Mouse (Mus musculus) large intestine, adult 2 months (tissue): Measurements from ENCODE around the gene Cyp1a2. TPM values are rescaled to one million over a fixed set of nuclear protein-coding genes. Genes with fewer than 3 reads are reported as not detected.
A peak's percentile ranks its signal among the peaks of the same experiment; 100 is the strongest.

ENCODE experiments used
- DNase-seq: peaks from one replicate; pipeline ENCODE4 v3.0.0-alpha.2; 2012; ENCODE audit warnings: low read depth, low spot score
- WGBS: fragments of 180-500 bp; shearing (Covaris S2); methylation state at CpG from one replicate; pipeline ENCODE4 v1.1.7; 2018; 5-methylcytosine and 5-hydroxymethylcytosine counted together
- polyA plus RNA-seq: library from polyadenylated mRNA; depleted of rRNA; stranded (reverse); fragments of >200 nt; gene quantifications from 2 replicates; pipeline ENCODE4 v1.2.3, GENCODE M21; 2012

Gene Cyp1a2
- polyA plus RNA-seq, 1 experiment: not detected

DNA sequence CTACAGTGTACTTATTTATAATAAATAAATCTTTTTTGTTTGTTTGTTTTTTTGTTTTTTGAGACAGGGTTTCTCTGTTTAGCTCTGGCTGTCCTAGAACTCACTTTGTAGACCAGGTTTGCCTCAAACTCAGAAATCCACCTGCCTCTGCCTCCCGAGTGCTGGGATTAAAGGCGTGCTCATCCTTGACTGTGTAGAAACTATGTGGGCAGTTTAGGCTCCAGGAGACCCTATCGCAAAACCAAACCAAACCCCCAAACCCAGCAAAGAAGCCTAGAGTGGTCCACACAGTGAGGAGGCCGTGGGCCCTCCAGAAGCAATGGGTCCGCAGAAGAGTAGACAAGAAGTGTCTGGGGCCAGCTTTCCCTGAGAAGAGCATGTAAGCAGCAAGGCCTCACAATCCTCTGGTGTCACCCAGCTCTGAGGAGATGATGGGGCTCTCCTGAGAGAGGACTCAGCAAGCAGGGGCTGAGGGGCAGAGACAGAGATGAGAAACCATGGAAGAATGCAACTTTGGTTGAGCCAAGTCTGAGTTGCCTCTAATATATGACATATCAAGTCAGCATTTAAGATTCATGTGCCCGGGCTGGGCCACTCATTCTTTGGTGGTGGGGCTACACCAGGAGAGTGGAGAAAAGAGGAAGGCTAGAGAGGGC lies 33.2 kb downstream of the Cyp1a2 start:
- DNase-seq: no peak
- 91% methylated on average over 6 of the region's 6 CpGs for WGBS

DNA sequence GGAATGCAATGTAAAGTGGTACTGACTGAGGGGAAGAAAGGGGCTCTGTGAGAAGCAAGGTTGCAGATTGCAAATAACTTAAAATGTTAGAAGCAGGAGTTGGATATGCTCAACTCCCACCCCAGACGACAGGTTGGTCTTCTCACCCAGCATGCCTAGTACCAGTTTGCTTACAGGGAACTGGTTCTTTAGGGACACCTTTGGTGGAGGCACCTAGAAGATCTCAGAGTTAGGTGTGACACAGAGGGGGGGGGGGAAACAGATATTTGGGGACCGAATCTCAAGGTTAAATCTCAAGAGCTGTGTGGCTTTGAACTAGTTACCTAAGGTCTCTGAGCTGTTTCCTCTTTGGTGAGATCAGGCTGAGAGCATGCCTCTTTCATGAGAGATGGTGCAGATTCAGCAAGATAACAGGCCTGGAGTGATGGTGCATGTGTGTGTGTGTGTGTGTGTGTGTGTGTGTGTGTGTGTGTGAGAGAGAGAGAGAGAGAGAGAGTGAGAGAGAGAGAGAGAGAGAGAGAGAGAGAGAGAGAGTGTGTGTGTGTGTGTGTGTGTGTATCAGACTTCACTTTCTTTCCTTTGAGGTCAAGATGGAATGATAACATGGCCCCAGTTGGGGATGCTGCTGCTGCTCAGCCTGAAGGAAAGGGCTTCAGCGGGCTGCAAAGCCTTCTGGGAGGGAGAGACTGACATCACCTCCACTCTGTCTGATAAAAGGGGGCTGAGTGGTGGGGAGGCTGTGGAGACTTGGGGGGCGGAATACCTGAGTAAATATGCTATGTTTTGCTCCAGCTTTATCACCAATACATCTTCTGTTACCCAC lies 36.0 kb downstream of the Cyp1a2 start:
- no peak for DNase-seq
- WGBS: 27% methylated on average over 4 of the region's 4 CpGs

DNA sequence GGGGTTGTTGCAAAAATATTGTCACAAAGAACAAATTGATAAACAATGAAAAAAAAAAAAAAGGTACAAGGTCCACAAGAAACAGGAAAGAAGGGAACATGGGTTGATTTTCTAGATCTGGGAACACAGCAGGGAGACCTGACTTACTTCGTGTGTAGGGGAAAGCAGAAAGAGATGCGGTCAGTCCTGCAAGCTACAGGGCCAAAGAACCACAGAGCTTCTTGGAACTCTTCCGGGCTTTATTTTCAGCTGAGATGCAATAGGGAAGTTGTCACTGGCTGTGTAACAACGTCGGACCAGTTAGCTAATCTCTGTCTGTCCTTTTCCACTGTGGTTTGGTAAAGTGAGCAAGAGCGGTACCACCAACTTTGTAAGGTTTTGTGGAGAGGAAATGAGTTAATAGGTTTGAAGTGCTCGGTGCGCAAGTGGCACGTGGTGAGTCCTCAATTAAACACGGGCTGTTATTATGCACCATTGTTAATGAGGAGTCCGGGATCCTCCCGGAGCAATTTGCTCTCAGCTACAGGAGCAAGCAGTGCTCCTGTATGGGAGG lies 36.9 kb downstream of the Cyp1a2 start:
- DNase-seq: no peak
- WGBS: 16% methylated on average over 12 of the region's 12 CpGs

DNA sequence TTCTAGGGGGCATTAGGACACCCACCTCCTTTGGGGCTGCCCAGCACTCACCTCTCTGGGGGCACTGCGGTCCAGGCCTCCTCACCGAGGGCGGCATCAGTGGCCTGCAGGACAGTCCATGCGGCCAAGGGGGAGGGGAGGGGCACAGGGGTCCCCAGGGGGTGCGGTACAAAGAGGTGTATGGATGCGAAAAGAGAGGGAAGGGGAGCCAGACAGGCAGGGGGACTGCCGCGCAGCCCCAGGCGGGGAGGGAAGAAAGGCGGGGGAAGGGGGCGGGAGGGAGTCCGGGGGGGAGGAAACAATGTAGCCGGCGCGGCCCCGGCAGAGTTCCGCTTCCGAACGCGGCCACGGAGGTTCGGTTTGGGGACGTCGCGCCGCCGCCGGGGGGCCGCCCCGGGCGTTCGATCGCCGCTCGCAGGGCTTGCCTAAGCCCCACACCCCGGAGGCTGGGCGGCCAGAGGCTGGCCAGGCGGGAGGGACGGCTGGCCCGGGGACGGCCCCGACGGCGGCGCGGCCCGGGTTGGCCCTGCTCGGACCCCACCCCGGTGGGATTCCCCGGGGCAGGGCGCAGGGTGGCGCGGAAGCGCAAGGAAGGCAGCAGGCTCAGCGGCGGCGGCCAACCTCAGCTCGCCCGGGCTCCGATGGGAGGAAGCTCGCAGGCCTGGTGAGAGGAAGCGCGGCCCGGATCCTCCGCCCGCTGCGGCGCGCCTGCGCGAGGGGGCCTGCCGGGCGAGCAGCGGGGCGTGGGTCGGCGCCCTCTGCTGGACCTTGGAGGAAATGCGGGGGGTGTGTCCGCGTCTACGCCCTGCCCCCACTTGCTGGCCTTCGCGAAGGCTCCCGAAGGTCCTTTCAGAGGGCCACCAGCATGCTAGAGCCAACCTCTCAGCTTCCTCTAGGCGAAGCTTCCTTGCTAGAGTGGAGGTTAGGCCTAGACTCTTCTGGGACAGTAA lies 38.3 kb downstream of the Cyp1a2 start:
- DNase-seq: no peak
- under 1% methylated on average over 84 of the region's 85 CpGs for WGBS

DNA sequence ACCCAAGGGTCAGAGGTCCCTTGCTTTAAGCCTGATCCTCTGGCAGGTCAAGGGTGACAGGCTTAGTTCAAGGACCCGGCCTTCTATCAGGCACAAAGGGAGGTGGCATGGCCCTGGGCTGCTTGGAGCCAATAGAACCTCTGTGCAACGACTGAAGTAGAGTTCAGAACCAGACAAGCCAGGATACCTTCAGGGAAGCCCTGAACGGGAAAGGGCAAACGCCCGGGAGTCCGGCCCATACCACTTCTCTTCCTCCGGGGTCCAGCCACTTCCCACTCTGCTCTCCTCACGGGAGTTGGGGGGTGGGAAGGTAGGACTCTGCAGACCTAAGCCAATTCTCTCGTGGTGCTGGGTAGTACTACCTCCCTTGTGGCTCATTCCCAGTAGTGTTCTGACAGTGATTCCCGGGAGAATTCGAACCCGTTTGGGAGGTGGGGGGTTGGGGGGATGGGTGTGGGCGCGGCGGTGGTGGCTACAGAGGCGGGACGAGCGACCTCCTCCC lies 39.0 kb downstream of the Cyp1a2 start:
- WGBS: 1% methylated on average over 18 of the region's 18 CpGs
- no peak for DNase-seq

DNA sequence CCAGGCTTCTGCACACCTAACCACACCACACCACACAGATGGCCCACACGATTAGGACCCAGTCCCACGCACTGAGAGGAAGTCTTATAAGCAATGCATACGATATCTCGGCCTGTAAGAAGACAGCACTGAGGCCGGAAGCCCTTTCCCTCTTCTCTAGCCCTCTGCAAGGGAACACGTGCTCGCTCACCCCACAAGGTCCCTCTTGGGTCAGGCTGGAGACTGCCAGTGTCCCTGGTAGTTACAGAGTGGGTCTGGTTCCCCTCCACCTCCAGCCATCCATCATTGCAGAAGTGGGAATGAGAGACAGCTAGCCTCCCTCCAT lies 39.7 kb downstream of the Cyp1a2 start:
- no peak for DNase-seq

DNA sequence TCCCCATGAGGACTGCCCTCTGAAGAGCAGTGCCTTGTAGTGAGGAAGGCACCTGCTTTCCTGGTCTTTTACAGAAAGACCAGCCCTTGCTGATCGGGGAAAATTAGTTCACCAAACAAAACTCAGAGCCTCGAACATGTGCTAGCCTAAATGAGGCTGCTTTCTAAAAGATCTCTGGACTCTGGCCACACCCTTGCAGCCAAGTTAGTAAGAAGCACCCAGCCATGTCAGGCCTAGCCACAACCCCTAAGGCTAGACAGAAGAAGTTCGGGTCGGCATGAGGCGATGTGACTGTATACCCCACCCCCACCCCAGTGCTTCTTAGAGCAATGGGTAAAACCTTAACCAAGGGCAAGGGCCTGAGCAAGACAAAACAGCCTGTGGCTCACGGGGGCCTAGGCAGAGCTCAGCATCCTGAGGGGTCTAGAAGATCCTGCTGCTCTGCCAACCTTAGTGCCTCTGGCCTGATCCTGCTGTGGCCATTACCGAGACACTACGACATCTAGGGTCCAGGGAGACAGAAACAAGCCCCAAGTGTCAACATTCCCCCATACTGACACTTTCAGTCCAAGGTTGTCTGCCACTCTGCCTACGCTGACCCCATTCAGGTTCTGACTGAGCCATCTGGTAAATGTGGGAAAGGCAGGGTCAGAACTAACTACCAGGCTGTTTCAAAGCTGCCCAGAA lies 40.2 kb downstream of the Cyp1a2 start:
- 19% methylated on average over 9 of the region's 9 CpGs for WGBS

More for the DNA sequence above, 39.7 kb downstream of the Cyp1a2 start:
- 18% methylated on average over 7 of the region's 7 CpGs for WGBS

DNA sequence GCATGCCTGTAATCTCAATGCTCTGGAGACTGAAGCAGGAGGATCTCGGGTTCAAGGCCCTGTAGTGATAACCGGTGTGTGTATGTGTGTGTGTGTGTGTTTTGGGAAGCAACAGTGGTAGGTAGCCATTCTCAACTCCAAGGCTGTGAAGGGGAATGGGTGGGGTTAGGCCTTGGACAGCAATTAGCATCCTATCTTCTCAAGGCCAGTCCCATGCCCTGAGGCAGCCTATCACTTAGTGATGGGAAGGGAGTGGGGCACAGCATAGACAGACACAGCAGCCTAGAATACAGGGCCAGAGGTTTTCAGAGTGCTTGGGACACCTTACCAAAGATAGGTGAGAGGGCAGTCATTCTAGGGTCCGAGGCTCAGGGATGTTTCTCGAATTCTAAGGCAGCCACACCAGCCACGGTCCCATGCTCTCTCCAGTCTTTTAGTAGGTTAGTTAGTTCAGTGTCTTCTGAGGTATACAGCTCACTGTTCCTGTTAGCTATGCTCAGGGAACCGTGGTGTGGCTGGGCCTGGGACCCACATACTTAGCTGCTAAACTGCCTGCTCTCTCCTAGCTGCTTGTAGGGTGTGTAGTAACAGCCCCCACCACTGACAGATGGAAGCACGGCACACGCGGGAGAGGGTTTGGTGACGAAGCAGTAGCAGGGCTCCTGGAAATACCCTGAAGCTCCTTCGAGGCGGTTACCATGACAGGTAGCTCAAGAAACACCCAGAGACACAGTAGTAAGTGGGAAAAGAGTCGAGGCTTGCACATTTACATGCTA lies 41.5 kb downstream of the Cyp1a2 start:
- WGBS: 71% methylated on average over 13 of the region's 13 CpGs
- no peak for DNase-seq

More for the DNA sequence above, 40.2 kb downstream of the Cyp1a2 start:
- no peak for DNase-seq

DNA sequence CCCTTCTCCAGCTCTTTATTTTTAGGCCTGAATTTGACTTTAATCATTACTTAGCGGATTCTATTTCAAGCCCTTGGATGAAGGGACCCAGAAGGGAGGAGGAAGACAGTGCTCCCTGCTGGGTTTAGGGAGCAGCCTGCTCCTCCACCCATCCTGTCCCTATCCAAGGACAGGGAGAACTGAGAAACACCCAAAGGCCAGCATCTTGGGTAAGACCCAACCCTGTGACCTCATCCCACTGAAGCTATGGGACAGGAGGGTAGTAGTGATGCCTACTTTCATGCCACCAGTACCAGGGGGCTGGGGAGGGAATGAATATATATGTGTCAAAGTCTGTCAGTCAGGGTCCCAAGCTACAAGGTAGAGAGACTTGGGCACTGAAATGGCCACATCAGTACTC lies 42.5 kb downstream of the Cyp1a2 start:
- DNase-seq: no peak

DNA sequence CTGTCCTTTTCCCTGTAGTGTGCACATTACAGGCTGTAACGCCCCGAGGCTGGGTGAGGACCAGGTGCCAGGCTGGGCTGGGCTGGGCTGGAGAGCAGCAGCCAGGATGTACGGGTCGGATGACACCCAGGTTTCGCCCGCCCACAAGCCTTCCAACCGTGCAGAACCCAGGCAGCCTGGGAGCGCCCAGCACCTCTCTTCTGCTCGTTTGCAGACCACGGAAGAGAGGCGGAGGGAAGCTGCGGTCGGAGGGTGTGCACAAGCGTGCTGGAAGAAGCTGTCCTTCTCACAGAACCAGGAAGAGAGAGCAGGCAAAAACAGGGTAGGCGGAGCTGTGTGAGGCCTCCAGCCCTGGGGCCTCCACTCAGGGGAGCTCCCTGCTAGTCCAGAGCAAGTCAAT lies 43.1 kb downstream of the Cyp1a2 start:
- no peak for DNase-seq
- 2% methylated on average over 15 of the region's 15 CpGs for WGBS

More for the DNA sequence above, 42.5 kb downstream of the Cyp1a2 start:
- 67% methylated on average over 1 of the region's 1 CpGs for whole genome bisulfite sequencing

DNA sequence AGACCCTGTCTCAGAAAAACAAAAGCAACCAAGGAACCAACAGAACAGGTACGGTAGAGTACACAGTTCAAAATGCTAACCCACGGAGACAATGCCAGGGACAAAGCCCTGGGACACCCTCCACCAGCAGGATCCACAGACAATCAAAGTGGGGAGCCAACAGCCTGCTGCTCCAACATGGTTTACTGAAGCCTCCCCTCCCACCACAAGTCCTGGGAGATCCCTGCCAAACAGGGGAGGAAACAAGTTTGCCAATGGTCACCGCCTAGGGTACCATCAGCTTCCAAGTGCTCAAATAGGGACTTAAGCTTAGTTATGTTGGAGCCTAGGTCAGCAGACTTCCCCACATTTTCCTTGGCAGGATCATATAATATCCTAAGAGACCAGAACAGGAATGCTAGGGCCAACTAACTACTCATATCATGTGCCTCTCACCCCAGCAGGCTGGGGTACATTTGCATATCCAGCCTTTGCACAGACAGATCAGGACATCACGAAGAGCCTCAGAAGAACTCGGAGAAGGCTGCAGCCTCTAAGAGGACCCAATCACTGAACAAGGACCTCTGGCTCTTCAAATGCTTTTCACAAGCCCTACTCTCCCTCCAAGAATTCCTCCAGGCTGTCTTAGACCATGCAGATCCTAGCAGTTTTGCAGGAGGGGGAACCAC lies 43.7 kb downstream of the Cyp1a2 start:
- no peak for DNase-seq
- 22% methylated on average over 5 of the region's 5 CpGs for WGBS

DNA sequence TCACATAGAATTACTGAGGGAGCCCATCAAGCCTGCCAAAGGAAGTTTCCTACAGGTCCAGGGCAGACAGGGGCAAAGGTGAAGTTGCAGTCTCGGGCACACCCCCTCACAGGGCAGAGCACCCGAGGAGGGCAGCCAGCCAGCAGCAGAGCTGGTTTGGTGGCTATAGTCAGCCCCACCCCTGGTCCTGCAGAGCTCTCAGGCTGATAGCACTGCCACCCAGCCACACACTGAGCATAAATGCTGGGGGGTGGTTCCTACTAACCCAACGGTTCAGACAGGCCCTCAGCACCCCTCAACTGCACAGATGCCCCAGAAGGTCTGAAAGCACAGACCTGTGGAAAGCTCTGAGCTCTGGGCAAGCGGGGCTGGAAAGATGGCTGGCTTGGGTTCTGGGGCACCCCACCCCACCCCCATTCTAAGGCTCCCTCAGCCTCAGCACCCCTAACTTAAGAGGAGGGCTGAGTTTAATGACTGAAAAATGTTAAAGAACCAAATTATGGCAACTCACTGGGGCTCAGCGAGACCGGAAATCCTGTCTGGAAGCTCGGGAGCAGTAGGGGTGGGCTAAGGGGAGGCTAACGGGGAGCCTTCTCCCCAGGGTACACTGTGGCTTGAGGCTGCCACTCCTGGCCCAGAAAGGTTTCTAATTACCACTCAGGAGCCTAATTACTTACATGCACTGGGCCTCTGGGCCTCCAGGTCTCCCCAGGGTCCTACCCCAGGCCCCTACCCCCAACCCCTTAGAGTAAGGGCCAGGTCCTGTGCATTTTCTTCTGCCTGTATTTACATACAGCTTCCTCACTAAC lies 44.6 kb downstream of the Cyp1a2 start:
- 13% methylated on average over 8 of the region's 8 CpGs for WGBS
- peak; percentile 86 for DNase-seq

DNA sequence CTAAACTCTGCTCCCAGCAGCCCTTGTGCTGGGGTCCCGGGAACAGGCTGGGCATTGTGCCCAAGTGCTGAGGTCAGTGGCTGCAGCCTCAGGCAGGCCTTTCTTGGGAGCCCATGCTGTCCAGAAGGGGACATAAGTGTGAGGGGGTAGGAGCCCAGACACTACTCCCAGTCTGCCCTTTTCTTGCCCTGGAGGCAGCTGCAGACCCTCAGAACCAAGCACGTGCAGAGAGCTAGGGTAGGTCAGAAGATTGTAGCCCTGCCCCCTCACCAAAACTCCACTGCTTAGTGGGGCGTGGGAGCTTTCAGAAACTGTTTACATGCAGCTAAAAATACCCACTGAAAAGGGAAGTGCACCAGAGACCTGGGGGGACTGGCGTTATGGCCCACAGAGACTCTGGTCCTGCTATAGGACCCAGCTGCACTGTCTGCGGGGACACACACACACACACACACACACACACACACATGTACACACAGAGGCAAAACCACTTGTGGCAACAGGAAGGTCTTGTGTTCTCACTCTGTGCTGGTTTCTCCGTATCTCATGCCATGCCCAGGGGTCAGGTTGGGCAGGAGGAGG lies 45.7 kb downstream of the Cyp1a2 start:
- no peak for DNase-seq
- 2% methylated on average over 6 of the region's 6 CpGs for WGBS

DNA sequence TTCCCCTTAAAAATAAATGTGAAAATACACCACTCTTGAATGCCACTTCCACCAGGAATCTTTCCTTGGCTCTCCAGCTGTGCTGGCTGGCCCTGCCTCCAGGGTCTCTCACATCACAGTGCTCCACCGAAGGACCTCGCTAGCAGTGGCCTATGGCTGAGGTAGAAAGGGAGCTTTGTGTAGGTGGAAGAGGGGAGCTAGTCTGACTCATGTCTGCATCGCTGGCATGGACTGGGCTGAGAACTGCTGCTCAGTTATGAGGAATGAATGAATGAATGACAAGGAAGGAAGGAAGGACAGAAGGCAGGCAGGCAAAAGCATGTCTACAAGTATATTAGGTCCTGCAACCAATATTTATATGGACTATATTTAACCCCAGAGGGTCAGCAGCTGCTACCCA lies 46.2 kb downstream of the Cyp1a2 start:
- no peak for DNase-seq
- WGBS: 34% methylated on average over 3 of the region's 3 CpGs

DNA sequence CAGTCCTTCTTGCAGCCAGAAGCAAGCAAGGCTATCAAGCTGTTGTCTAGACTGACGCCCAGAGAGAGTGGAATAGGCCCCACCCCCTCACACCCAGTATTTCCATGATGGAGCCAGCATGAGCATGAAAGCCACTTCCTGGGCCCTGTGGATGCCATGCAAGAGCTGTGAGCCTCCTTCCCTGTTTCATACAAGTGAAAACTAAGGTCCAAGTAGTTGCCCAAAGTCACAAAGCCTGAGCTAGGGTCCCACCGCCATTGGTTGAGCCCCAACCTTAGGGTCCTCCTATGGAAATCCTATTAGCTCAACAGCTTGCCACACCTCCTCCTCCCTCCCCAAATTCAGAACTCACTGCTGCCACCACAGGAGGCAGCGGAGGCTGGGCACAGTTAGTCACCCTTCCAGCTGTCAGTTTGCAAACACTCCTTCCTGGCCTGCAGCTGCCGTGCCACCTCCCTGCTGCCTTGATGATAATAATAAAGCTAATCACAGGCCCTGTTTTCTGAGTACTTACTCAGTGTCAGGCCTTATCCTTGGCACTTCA lies 50.0 kb downstream of the Cyp1a2 start:
- WGBS: 24% methylated on average over 4 of the region's 4 CpGs
- DNase-seq: no peak

DNA sequence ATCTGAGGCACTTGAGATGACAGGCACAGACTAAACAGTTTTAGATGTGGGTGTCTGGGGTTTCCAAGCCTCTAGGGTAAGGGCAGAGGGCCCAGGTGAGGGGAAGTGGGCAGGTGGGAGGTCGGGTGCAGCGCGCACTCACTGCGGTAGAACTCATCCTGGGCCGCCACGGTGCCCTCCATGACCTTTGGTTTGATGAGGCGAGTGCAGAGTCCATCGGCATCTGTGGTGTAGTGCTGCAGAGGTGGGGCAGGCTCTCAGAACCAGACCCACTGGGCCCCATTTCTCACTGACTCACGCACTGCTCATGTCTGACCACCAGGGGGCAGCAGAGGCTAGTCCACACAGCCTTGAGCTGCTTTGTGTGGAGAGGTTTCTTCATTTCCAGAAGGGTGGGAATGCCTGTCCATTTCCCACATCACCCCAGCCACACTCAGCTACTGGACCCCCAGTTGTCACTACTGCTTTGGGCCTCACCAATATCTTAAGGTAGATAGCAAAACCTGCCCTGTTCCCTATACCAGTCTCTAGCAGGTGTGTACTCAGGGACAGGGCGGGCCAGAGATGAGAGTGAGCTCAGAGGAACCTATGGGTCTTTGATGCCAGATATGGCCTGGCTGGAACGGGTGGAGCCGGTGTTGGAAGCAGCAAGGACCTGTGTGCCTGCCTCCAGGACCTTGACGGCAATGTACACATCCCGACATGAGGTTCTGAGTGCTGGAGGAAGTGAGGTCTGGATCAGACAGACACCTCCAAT lies 54.2 kb downstream of the Cyp1a2 start:
- DNase-seq: no peak
- WGBS: 48% methylated on average over 14 of the region's 14 CpGs
